Comparison of ENCODE assay signal across 28 mouse cellular contexts in genomic region chr6:137509341-137510045, GRCm38 (mm10).
DNase-seq lines count a peak whose midpoint lies in the region; ATAC-seq lines count a peak whose summit lies in the region.
"Had no signal": no experiment of that assay in that cellular context is flagged by ENCODE, and none has a peak within 500 bp of the region (broad histone marks: within the 10 kb centered on the region; RNA-seq: fewer than 3 reads in every experiment).

No protein-coding gene starts in this region.

- peak; percentile 59 for DNase-seq in adrenal gland, adult 2 months
- DNase-seq in adrenal gland, postnatal 4 days (ENCODE audit: low spot score in 2 of 2) = no peak
- DNase-seq in heart, postnatal 4 days = no peak
- peak; percentile 74 for DNase-seq in 3T3-L1 (ENCODE audit: low read depth, low spot score)
- DNase-seq in adrenal gland, postnatal 14 days = peak; percentile 42
- no peak for DNase-seq in left cerebral cortex, postnatal 36 days (ENCODE audit: low spot score in 2 of 2)
- DNase-seq: cerebellum, adult 11 months; cerebellum, adult 2 months; cerebellum, adult 9-11 months; cerebellum, postnatal 25 days; forebrain, postnatal 0 days; gastrocnemius, adult 2 months; gastrocnemius, postnatal 14 days; heart, postnatal 14 days; kidney, adult 11 months; kidney, adult 8-10 months had no signal

- no peaks in the 10 kb centered on the region for H3K9me3 ChIP-seq in heart, embryonic 14.5 days (ENCODE audit: control insufficient read depth, low read length)
- H3K9me3 ChIP-seq: embryonic facial prominence, embryonic 12.5 days; embryonic facial prominence, embryonic 15.5 days; heart, embryonic 15.5 days; hindbrain, embryonic 12.5 days; hindbrain, embryonic 15.5 days; intestine, embryonic 15.5 days had no signal

- no peak overlapping the region for H3K27ac ChIP-seq in heart, embryonic 14.5 days (replicated peaks in 1 of 2; ENCODE audit: control insufficient read depth in 1 of 2, insufficient read depth in 1 of 2, low read depth in 2 of 2, low read length in 2 of 2)
- H3K27ac ChIP-seq: embryonic facial prominence, embryonic 12.5 days; embryonic facial prominence, embryonic 15.5 days; gastrocnemius, adult 2 months; heart, adult 2 months; heart, embryonic 15.5 days; hindbrain, embryonic 12.5 days; hindbrain, embryonic 15.5 days; intestine, embryonic 15.5 days had no signal

- peaks cover 4% of the 10 kb centered on the region in 2 experiments; a peak in 3 of 4 replicates for H3K4me1 ChIP-seq in heart, embryonic 14.5 days (ENCODE audit: control insufficient read depth in 2 of 2, insufficient read depth in 2 of 2, low read length in 2 of 2)
- H3K4me1 ChIP-seq: embryonic facial prominence, embryonic 12.5 days; embryonic facial prominence, embryonic 15.5 days; heart, embryonic 15.5 days; hindbrain, embryonic 12.5 days; hindbrain, embryonic 15.5 days; intestine, embryonic 15.5 days had no signal

- no peak overlapping the region for H3K4me3 ChIP-seq in heart, embryonic 14.5 days (ENCODE audit: control insufficient read depth in 1 of 2, insufficient read depth in 1 of 2, low read depth in 1 of 2, low read length in 2 of 2)
- H3K4me3 ChIP-seq: embryonic facial prominence, embryonic 12.5 days; embryonic facial prominence, embryonic 15.5 days; gastrocnemius, adult 2 months; heart, adult 2 months; heart, embryonic 15.5 days; hindbrain, embryonic 12.5 days; hindbrain, embryonic 15.5 days; intestine, embryonic 15.5 days had no signal

- WGBS in heart, embryonic 14.5 days = 48% methylated on average over 14 of the region's 14 CpGs

- peaks cover 29% of the 10 kb centered on the region for H3K36me3 ChIP-seq in heart, embryonic 14.5 days (ENCODE audit: control insufficient read depth, insufficient read depth, low read length)
- H3K36me3 ChIP-seq: hindbrain, embryonic 12.5 days had no signal

- no peak overlapping the region for H3K9ac ChIP-seq in heart, embryonic 14.5 days (ENCODE audit: low read length)
- H3K9ac ChIP-seq: embryonic facial prominence, embryonic 12.5 days; embryonic facial prominence, embryonic 15.5 days; forebrain, postnatal 0 days; heart, embryonic 15.5 days; hindbrain, embryonic 12.5 days; hindbrain, embryonic 15.5 days; intestine, embryonic 15.5 days had no signal

- H3K27me3 ChIP-seq in heart, embryonic 14.5 days (ENCODE audit: control insufficient read depth, insufficient read depth, low read length) = no peaks in the 10 kb centered on the region
- H3K27me3 ChIP-seq: embryonic facial prominence, embryonic 12.5 days; embryonic facial prominence, embryonic 15.5 days; heart, embryonic 15.5 days; hindbrain, embryonic 12.5 days; hindbrain, embryonic 15.5 days; intestine, embryonic 15.5 days had no signal

- H3K4me2 ChIP-seq in heart, embryonic 14.5 days (ENCODE audit: low read length) = peak overlapping the region; percentile 6; the same call in 1 of the 2 replicates
- H3K4me2 ChIP-seq: embryonic facial prominence, embryonic 12.5 days; embryonic facial prominence, embryonic 15.5 days; heart, embryonic 11.5 days; heart, embryonic 15.5 days; hindbrain, embryonic 12.5 days; hindbrain, embryonic 15.5 days; intestine, embryonic 15.5 days had no signal

- intact Hi-C loops in left cerebral cortex, postnatal 36 days (cut with DNase I) = no loop called here

- no peak for ATAC-seq in heart, embryonic 14.5 days (ENCODE audit: insufficient number of reproducible peaks, insufficient read depth, low FRiP score, low read depth)
- ATAC-seq: activated CD4-positive, CD25-positive, alpha-beta regulatory T cell, adult 4 months; CD4-positive, CD25-positive, alpha-beta regulatory T cell, adult 4 months; forebrain, embryonic 14.5 days; forebrain, postnatal 0 days; intestine, embryonic 15.5 days had no signal

Comparison
In these comparisons a context has a peak if more than half of its experiments do, and no peak if none do; other contexts are left out.
1. DNase-seq: peak in adrenal gland, adult 2 months (single experiment), 3T3-L1 (single experiment) and adrenal gland, postnatal 14 days (single experiment); none in adrenal gland, postnatal 4 days (0 of 2), heart, postnatal 4 days (single experiment) and left cerebral cortex, postnatal 36 days (0 of 2).